Mouse (Mus musculus): Measurements from ENCODE around the gene Hbq1a.

Hbq1a gene

DNA sequence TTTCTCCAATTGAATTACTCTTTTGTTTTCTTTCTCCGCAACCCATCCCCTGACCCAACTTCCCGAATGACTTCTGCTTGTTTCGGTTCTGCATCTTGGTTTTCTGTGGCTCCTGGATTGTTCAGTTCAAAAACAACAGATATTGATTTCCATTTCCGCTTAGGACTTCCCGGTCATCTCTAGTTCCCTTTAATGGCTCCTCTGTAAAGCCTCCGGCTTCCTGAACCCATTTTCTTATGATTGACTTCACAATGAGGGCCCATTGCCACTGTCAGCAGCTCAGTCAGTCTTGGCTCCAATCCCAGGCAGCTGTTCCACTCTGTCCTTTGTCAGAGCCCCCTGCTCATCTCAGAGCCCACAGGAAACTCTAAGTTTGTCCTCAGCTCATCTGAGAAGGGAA lies 31.2 kb downstream of the Hbq1a start:
- no peak for DNase-seq (ENCODE audit: low read depth)

DNA sequence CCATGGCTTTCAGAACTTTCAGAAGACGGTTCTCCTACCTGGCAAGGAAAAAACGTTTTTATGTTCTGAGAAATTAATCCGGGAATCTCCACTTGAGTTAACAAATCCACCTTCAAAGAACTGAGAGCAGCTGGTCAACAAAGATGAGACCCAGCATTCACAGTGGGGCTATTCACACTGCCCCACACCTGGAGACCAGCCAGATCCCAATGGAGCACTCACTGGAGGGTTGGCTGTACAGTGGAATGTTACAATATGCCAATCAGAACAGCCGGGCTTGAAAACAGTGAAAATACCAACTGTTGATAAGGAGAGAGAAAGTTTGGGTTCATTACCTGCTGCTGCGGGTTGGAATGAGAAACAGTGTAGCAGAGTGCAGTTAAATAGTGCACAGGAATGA lies 32.0 kb downstream of the Hbq1a start:
- DNase-seq (ENCODE audit: low read depth) = no peak

DNA sequence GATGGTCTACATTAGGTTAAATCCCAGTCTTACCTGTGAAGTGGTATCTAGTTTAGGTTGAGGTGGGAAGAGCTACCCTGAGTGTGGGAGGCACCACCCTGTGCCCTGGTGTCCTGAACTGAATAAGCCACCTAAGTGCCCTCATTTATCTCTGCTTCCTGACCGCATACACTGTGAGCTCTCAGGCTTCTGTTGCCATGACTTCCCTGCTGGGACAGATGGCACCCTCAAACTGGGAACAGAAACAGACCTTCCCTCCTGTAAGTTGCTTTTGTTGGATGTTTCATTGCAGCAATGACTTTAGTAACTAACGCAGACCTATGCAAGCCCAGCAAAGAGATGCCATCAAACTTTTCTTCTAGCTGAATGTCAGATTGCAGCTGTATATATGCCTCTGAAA lies 33.4 kb downstream of the Hbq1a start:
- no peak for DNase-seq (ENCODE audit: low read depth)

DNA sequence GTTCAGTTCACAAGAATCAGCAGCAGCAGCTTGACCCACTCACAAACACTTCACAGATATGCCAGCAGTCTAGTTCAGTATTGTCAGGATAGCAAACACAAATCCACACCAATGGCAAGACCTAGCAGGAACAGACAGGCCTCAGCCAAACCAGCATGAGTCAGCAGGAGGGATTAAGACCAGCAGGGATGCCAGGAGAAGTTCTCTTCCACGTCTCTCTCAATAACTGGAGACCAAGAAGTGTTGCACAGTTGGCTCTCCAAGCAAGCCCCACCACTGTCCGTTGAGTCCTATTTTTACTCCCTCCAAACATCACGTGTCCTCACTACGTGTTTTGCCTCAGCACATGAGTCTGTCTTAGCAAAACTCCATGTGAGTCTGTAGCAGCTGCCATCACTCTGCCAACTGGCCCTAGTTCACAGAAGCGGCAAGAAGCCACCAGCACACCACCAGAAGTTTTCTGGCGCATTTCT lies 36.6 kb downstream of the Hbq1a start:
- no peak for DNase-seq (ENCODE audit: low read depth)

DNA sequence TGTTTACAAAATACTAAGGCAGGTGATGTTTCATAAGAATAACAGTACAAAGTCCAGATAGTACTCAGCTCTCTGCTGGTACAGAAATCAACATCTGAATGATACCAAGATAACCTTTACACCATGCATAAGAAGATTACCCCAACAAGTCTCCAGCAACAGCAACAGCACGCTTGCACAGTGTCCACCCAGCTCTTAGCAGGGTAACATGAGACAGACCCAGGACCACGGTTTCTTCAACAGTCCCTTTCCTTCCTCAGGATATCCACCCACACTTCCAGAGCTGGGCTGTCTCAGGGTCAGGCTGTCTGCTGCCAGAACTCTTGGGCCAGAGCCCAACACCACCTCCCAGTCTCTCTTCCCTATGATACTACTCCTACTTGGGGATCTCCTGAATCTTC lies 39.3 kb downstream of the Hbq1a start:
- DNase-seq (ENCODE audit: low read depth) = no peak

DNA sequence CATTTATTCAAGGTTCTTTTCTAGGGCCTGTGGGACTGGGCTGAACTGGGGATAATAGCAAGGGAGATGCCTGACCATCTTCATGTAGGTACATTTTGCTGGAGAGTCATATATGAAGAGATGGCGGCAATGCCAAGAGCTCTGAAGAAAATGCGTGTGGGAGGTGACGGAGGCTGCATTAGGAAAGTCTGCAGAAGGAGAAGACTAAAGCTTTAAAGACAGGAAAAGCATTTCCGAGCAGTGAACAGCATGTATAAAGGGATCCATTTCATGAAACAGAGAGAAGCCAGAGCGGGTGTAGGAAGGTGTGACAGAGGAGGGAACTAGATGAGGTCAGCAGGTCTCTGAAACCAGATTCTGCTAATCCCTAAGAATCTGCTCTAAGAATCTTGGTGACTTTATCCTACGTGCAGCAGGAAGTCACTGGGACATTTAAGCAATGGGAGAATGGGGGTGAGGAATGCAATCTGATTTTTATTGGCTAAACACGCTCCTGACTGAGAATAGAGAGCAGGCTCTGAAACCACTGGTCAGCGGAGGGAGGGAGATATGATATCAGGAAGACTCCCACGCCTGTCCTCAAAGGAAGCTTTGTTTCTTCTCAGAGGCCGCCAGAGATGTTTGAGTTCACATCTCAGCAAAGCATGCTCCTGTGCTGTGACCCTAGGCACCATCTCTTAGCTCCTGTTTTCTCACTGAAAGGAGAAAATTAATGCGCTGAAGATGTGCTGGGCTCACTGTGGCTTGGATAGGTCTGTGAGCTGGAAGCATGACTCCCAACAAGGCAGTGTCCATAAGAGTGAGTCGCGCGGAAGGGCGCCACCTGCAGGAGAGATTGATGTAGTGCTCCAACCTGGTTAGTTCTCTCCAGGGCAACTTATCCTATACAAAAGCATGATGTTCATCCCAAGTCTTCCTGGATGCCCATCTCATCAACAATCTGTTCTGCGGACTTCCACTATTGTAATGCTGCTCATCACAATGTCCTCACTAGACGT lies 40.9 kb downstream of the Hbq1a start:
- peak; percentile 52 for DNase-seq (ENCODE audit: low read depth)

DNA sequence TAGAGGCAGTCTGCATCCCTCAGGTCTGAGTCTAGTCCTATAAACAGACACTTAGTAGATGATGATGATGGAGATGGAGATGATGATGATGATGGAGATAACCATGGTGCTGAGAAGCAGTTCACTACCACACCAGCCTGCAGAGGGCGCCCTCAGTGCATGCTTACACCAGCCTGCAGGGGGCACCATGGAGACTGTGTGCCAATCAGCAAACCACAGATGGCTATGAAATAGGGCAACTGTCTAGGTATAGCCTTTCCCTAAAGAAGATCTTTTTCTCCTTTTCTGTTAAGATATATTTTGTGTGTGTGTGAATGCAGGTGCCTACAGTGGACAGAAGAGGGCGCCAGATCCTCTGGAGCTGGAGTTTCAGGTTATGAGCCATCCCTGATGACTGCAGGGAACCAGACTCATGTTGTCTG lies 42.9 kb downstream of the Hbq1a start:
- DNase-seq (ENCODE audit: low read depth) = no peak

DNA sequence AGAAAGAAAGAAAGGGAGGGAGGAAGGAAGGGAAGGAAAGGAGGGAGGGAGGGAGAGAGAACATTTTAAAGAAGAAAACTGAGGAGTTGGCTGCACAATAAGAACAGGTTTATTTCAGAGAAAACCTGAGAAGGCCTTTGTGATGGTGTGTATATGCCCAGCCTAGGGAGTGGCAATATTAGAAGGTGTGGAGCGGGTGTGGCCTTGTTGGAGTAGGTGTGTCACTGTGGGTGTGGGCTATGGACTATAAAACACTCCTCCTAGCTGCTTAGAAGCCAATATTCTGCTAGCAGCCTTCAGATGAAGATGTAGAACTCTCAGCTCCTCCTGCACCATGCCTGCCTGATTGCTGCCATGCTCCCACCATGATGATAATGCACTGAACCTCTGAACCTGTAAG lies 43.5 kb downstream of the Hbq1a start:
- no peak for DNase-seq (ENCODE audit: low read depth)

DNA sequence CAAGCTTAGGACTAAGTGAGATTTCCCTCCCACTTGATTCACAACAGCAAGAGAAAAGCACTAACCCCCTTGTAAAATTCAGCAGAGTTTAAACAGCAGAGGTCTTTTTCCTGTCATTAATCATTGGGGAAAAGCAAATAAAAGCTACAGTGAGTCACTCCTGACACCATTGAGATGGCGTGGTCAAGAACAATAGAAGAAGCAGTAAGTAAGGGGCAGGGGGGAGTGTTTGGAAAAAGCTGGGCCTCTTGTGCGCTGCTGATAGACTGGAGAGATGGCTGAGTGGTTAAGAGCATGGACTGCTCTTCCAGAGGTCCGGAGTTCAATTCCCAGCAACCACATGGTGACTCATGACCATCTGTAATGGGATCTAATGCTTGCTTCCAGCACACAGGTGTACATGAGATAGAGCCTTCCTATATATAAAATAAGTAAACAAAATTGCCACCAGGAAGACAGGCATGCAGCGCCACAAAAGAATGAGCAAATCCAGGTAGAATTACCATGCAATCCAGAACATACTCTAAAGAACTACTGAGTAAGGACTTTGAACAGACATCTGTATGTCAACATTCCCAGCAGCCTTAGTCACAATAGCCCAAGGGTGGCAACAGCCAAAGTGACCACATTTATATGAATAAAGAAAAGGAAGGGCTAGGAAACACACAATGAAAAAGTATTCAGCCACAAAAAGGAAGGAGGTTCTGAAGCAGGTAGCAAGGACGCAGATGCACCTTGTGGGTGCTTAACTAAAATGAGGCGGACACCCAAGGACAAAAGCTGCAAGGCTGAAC lies 45.8 kb downstream of the Hbq1a start:
- DNase-seq (ENCODE audit: low read depth) = no peak

DNA sequence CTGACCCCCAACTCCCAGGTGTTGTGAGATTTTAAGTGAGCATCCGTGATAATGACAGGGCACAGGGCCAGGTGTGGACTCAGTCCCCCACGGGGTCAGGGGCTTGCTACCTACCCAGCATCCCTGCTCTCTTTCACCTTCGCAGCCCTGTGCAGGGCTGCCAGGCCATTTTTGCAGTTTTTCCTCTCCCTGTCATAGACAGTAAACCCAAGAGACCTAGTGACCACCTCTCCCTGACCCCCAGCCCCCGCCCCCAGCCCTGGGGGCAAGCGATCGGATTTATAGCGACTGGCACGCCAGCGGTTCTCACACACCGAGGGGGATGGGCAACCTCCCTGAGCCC lies 47.4 kb downstream of the Hbq1a start:
- DNase-seq (ENCODE audit: low read depth) = no peak

DNA sequence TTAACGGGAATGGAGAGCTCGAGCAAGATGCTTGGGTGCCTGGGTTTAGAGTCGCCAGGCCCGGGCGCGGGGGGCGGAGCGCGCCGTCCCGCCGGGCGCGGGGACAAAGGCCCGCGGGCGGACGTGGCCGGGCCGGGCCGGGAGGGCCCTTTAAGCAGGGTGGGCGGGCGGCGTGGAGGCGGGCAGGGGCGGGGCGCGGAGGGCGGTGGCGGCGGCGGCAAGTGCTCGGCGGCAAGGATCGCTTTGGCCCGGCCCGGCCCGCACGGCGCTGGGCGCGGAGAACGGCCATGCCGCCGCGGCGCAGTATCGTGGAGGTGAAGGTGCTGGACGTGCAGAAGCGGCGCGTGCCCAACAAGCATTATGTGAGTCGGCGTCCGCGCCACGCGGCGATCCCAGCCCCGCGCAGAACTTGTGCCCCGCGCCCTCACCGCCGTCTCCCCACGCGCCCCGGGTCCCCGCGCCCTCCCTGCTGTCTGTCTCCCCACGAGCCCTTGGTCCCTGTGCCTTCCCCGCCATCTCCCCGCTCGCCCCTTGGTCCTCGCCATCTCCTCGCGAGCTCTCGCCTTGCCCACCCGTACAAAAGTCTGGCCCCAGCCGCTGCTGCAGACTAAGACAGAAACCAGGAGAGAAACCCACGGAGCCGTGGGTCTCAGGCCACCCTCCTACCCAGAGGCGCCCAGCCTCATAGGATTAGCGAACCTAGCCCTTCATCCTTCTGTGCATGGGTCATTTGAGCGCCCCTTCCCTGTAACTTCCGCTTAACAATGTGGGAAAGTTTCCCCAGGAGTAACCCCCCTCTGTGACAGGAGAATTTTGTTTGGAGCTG lies 48.0 kb downstream of the Hbq1a start, which contains the start of gene Sh3pxd2b:
Gene Sh3pxd2b (plus strand): TSS at position 214 of the 826 bp plus-strand sequence.
- no peak for DNase-seq (ENCODE audit: low read depth)

DNA sequence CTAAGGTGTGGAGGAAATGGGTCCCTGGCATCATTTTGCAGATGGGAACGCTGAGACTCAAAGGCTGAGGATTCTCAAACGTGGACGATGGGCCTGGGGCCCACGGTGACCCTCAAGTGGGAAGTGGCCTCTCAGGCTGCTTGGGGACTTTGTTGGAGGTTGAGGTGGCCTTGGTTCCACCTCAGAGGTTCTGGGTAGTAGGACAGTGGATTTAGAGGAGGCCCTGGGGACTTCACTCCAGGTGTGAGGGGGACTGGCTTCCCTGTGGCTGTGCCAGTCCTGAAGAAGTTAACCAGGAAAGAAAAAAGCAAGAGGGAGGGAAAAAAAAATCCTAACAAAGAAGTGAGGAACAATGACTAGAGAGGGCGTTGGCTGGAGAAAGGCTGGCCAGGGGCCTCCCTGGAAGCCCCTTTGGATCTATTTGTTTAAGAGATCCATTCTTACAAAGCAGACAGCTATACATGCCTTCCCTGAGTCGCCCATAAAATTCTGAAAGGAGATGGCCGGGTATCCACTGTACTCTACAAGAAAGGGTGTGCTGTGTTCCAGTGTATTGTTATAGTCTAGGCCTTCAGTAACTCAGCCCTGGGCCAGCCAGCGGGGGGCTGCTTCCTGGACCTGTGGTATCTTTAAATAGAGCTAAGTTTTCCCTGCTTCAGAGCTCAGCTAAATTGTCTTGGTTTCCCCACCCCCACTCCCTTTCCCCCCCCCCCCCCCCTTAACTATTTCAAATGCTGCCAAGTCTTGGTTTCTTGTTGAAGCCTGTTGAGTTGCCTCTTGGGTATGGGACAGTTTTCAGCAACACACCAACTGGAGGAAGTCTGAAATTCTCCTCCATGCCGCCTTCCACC lies 48.8 kb downstream of the Hbq1a start:
- DNase-seq (ENCODE audit: low read depth) = no peak

DNA sequence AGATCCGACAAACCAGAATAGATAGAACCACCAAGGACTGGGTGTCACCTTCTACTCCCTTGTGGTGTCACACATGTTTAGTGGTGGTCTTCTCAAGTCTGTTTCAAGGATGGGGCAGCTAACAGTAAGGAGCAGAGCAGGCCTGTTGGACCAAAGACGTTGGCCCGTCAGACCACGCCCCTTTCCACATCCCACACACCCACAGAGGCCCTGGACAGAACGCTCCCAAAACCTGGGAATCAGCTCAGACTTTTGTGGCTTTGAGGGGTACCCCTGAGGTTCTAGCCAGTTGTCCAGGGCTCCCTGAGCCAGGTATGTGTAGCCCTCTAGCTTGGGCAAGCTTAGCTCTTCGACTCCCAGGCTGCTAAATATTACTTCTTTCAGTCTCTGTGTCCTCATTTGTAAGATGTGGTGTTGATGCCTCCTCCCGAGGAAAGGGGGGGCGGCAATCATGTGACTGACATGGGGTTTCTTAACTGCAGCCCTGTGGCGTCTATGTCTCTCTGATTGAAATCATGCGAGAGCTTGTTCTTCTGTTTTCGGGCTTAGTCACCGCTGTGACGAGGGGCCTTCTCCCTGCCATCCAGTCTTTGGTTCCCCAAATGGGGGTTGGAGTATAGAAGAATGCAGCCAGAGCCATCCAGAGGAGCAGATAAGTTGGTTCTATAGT lies 49.5 kb downstream of the Hbq1a start:
- DNase-seq (ENCODE audit: low read depth) = peak; percentile 64
